Mouse (Mus musculus) thymus, adult 2 months (tissue): ENCODE results near the gene Adamtsl5. TPM values are rescaled to one million over a fixed set of nuclear protein-coding genes. Genes with fewer than 3 reads are reported as not detected.
"Not testable (repeated sequence)": the region's sequence is repeated elsewhere in the genome, so short reads cannot be mapped to it uniquely, and the experiment has no call there.

Experiments used
- DNase-seq: peaks from one replicate; pipeline ENCODE4 v3.0.0; 2021
- H3K27ac ChIP-seq: fragments of 200-500 bp; 2 replicates; pipeline ENCODE4 v1.5.1; 2012; ENCODE audit warnings: low read length, control low read depth; ENCODE audit not compliant: control insufficient read depth, insufficient read depth
- H3K27me3 ChIP-seq: fragments of 200-500 bp; 2 replicates; pipeline ENCODE4 v1.6.1; 2012; ENCODE audit warnings: mild to moderate bottlenecking, low read length, moderate library complexity, mixed read lengths; ENCODE audit not compliant: control insufficient read depth, insufficient read depth
- H3K36me3 ChIP-seq: fragments of 200-500 bp; 2 replicates; pipeline ENCODE4 v1.6.1; 2012; ENCODE audit warnings: mild to moderate bottlenecking, low read length, moderate library complexity; ENCODE audit not compliant: control insufficient read depth, insufficient read depth
- H3K4me1 ChIP-seq: fragments of 200-500 bp; replicated peaks from 2 replicates; pipeline ENCODE4 v1.6.1; 2012; ENCODE audit warnings: low read length; ENCODE audit not compliant: control insufficient read depth, insufficient read depth
- H3K4me3 ChIP-seq: fragments of 200-500 bp; 2 replicates; pipeline ENCODE4 v1.5.1; 2012; ENCODE audit warnings: mild to moderate bottlenecking, low read length, control low read depth, moderate library complexity; ENCODE audit not compliant: control insufficient read depth, insufficient read depth
- CTCF ChIP-seq: fragments of 200-500 bp; IDR thresholded peaks from 2 replicates; pipeline ENCODE4 v1.5.1; 2012; ENCODE audit warnings: mild to moderate bottlenecking, control low read depth, low read length, moderate library complexity, borderline replicate concordance; ENCODE audit not compliant: control insufficient read depth, poor library complexity, insufficient read depth; ENCODE audit errors: extremely low read depth
- POLR2A ChIP-seq: fragments of 200-500 bp; IDR thresholded peaks from 2 replicates; pipeline ENCODE4 v1.6.1; 2012; ENCODE audit warnings: mild to moderate bottlenecking, low read length, control low read depth, moderate library complexity; ENCODE audit not compliant: control insufficient read depth, poor library complexity, insufficient read depth; ENCODE audit errors: extremely low read depth
- WGBS: fragments of 180-500 bp; shearing (Covaris S2); methylation state at CpG from one replicate; pipeline ENCODE4 v1.1.7; 2018; 5-methylcytosine and 5-hydroxymethylcytosine counted together
- polyA plus RNA-seq: library from polyadenylated mRNA; depleted of rRNA; stranded (reverse); fragments of >200 nt; gene quantifications from 2 replicates; pipeline ENCODE4 v1.2.3, GENCODE M21; 2012

Adamtsl5 gene
- polyA plus RNA-seq, 1 experiment, result 9.0 TPM

- Histone ChIP-seq H3K36me3 (no peaks in the 10 kb centered on the region), H3K27ac (no peak overlapping the region), H3K4me3 (no peak overlapping the region), H3K27me3 (peaks cover 18% of the 10 kb centered on the region), H3K4me1 (peaks cover 11% of the 10 kb centered on the region)
- no peak for DNase-seq
- 47% methylated on average over 26 of the region's 26 CpGs for WGBS
- no peak for TF ChIP-seq POLR2A
- no peak for TF ChIP-seq CTCF
Observed at GRCm38 (mm10) chr10:80348981-80349380, 769 bp upstream of the Adamtsl5 start.

GRCm38 (mm10) chr10:80347514-80347967 is 671 bp downstream of the Adamtsl5 start:
- Histone ChIP-seq H3K4me3 (no peak overlapping the region), H3K27ac (no peak overlapping the region), H3K27me3 (peaks cover 28% of the 10 kb centered on the region), H3K36me3 (no peaks in the 10 kb centered on the region), H3K4me1 (peaks cover 16% of the 10 kb centered on the region)
- no peak for DNase-seq
- TF ChIP-seq POLR2A (no peak), CTCF (no peak)
- WGBS, result 12% methylated on average over 17 of the region's 17 CpGs

GRCm38 (mm10) chr10:80345929-80346328 is 2.3 kb downstream of the Adamtsl5 start:
- peaks cover 40% of the 10 kb centered on the region for H3K27me3 ChIP-seq
- H3K36me3 ChIP-seq, H3K4me3 ChIP-seq, H3K27ac ChIP-seq, DNase-seq: not testable (repeated sequence)
- peaks cover 22% of the 10 kb centered on the region for H3K4me1 ChIP-seq
- 92% methylated on average over 6 of the region's 6 CpGs for WGBS

GRCm38 (mm10) chr10:80345122-80345521 is 3.1 kb downstream of the Adamtsl5 start:
- TF ChIP-seq POLR2A (no peak), CTCF (no peak)
- Histone ChIP-seq H3K4me1 (peaks cover 27% of the 10 kb centered on the region), H3K27me3 (peaks cover 40% of the 10 kb centered on the region), H3K36me3 (no peaks in the 10 kb centered on the region), H3K27ac (no peak overlapping the region), H3K4me3 (no peak overlapping the region)
- DNase-seq, result no peak
- WGBS, result 2% methylated on average over 16 of the region's 16 CpGs

- DNase-seq, result no peak
- peaks cover 40% of the 10 kb centered on the region for H3K27me3 ChIP-seq
- WGBS, result 27% methylated on average over 9 of the region's 9 CpGs
- H3K36me3 ChIP-seq, result no peaks in the 10 kb centered on the region
- H3K27ac ChIP-seq, result no peak overlapping the region
- peaks cover 27% of the 10 kb centered on the region for H3K4me1 ChIP-seq
- no peak overlapping the region for H3K4me3 ChIP-seq
- TF ChIP-seq POLR2A (no peak), CTCF (no peak)
Observed at GRCm38 (mm10) chr10:80344131-80344661, 4.0 kb downstream of the Adamtsl5 start.

GRCm38 (mm10) chr10:80343425-80343895 is 4.8 kb downstream of the Adamtsl5 start:
- H3K27ac ChIP-seq, result no peak overlapping the region

GRCm38 (mm10) chr10:80342749-80343424 is 5.3 kb downstream of the Adamtsl5 start:
- no peaks in the 10 kb centered on the region for H3K36me3 ChIP-seq
- H3K27me3 ChIP-seq, result peaks cover 37% of the 10 kb centered on the region
- H3K4me3 ChIP-seq, result no peak overlapping the region
- TF ChIP-seq POLR2A (no peak), CTCF (no peak)
- WGBS, result 2% methylated on average over 33 of the region's 33 CpGs
- H3K27ac ChIP-seq, result no peak overlapping the region
- DNase-seq, result no peak
- peaks cover 23% of the 10 kb centered on the region for H3K4me1 ChIP-seq

More at GRCm38 (mm10) chr10:80343425-80343895, 4.8 kb downstream of the Adamtsl5 start:
- no peak for DNase-seq
- Histone ChIP-seq H3K36me3 (no peaks in the 10 kb centered on the region), H3K4me1 (peaks cover 27% of the 10 kb centered on the region), H3K4me3 (no peak overlapping the region), H3K27me3 (peaks cover 40% of the 10 kb centered on the region)
- 27% methylated on average over 13 of the region's 13 CpGs for WGBS
- TF ChIP-seq CTCF (no peak), POLR2A (no peak)
